Mouse (Mus musculus): ENCODE data around the gene Fam133b. TPM values are rescaled to one million over a fixed set of nuclear protein-coding genes. Genes with fewer than 3 reads are reported as not detected.
A peak's percentile ranks its signal among the peaks of the same experiment; 100 is the strongest.
"Not testable (repeated sequence)": the region's sequence is repeated elsewhere in the genome, so short reads cannot be mapped to it uniquely, and the experiment has no call there.

The Fam133b gene
- total RNA-seq, 2 experiments from 2014 or later: 10.9 to 11.9 TPM

DNA sequence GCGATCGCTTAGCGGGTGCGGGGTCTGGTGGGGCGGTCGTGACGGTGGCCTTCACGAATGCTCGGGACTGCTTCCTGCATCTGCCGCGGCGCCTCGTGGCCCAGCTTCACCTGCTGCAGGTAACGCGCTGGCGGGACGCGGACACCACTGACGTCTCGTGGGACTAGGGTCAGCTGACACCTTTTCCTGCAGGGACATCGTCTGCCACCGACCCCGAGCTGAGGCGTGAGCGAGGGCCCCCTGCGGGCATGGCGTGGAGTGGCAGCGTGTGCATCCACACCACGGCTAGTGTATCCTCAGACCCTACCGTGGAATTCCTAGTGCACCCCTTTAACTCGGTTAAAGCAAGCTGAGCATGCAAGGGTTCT lies 52.8 kb downstream of the Fam133b start, which contains the start of gene Rbm48:
TSS of gene Rbm48 (minus strand) at position 187 of the 368 bp plus-strand sequence.
- intact Hi-C loops (cut with DNase I): loop anchor here (2.0 kb wide), 2 partner anchors 50 to 52 kb away; no protein-coding TSS in a partner anchor

DNA sequence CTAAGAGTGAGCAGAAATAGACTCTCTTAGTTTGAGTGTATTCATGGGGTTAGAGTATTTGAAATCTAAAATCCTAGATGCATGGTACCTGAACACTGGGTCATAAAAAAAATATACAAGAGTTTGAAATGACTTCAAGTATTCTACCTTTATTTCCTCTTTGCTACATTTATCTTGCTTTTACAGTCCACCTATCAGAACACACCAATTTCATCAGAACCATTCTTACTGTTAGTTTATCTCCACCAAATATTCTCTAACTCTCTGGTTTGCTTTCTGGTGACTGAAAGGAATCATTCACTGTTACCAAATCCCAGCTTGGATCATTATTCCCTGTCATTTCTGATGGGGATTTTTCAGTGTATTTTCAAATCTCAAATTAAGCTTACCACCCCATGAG lies 53.5 kb downstream of the Fam133b start:
- intact Hi-C loops (cut with DNase I): loop anchor here (2.0 kb wide), 2 partner anchors 50 to 52 kb away; no protein-coding TSS in a partner anchor
- DNase-seq: no peak

More for the DNA sequence above, 52.8 kb downstream of the Fam133b start, which contains the start of gene Rbm48:
- peak; percentile 77 to 78 for DNase-seq

DNA sequence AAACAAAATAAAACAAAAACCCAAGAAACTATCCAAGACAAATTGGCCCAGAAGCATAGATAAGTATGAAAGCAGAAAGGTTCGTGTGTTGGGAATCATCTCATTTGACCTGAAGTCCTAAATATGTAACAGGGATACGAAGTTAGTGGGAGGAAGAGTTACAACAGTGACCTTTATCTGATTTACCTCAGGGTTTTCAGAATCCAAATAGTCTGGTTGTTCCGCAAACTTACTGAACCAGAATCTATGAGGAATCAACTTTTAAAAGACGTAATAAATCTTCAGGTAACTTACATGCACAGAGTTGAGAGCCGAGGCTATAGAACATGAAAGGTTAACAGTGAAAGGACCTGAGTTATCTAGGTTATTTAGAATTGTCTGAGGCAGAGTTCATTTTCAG lies 55.1 kb downstream of the Fam133b start:
- no peak for DNase-seq
- intact Hi-C loops (cut with DNase I): no loop called here

DNA sequence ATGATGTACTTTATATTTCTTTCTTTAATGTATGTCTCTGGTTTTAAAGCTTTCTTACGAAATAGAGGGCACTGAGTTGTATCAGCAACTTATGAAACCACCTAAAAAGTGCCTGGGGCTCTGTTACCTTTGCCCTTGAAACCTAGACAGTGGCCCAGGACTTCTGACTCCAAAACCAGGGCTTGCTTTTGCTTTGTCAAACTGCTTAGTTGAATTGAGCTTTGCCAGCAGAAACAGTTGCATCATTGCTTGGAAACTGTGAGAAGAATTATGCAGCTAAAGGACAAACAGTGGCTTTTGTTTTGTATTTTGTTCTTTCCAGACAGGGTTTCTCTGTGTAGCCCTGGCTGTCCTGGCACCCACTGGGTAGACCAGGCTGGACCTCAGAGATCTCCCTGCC lies 56.7 kb downstream of the Fam133b start:
- no peak for DNase-seq
- intact Hi-C loops (cut with DNase I): no loop called here

DNA sequence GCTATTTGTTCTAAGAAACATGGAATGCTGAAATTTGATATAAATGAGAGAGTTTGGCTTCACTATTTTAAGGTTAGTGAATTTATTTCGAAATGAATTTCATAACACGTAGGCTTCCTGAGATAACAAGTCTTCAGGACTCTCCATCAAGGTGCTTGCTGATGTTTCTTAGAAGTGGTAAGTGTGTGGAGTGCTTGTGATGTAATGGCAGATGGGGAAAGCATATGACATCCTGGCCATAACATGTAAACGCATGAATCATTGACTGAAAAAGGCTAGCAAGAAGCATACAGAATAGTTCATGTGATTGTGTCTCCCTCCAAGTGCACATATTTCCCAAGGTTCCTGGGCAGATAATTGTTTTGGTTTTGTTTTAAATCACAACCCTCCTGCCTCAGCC lies 57.2 kb downstream of the Fam133b start:
- intact Hi-C loops (cut with DNase I): no loop called here

DNA sequence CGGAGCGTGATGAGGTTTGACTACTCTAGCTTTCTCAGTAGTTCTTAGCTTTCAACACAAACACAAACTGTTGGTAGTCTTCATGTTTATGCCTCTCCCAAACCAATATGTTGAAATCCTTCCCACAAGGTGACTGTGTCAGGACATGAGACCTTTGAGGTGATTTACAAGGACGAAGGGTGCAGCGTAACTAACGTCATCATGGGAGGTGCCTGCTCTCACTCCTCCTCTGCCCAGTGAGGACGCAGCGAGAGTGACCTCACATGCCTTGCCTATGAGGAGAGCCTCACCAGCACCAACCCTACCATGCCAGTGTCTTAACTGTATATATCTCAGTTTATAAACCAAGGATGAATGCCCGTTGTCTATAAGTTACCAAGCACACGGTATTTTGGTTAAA lies 63.5 kb downstream of the Fam133b start:
- intact Hi-C loops (cut with DNase I): no loop called here
- no peak for DNase-seq

More for the DNA sequence above, 57.2 kb downstream of the Fam133b start:
- no peak for DNase-seq

DNA sequence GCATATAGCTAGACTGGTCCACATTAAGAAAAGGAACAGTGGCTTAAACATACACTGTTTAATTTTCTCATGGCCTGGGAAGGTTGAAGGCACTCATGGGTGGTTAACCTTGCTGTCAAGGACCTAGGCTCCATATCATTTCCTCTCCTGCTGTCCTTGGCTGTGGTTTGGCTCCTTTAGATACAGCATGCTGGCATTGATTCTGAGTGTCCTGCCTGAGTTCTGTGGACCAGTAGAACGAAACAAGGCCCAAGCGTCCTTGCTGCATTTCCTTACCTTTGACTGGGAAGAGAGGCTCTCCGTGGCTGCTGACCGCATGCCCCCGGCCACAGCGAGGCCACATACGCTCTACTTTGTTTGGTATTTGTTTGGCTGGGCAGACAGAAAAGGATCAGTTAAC lies 65.6 kb downstream of the Fam133b start:
- intact Hi-C loops (cut with DNase I): no loop called here

DNA sequence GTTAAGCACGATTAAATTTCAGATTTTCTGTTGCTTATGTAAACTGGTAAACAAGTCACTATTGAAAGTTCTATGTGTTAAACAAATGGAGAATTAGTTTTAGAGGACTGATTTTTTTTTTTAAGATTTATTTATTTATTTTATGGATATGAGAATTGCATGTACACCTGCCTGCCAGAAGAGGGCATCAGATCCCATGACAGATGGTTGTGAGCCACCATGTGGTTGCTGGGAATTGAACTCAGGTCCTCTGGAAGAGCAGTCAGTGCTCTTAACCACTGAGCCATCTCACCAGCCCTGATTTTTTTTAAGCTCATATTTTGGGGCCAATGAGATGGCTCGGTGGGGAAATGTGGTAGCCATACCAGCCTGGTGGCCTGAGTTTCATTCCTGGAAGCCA lies 68.2 kb downstream of the Fam133b start:
- DNase-seq; intact Hi-C loops (cut with DNase I): not testable (repeated sequence)

More for the DNA sequence above, 65.6 kb downstream of the Fam133b start:
- no peak for DNase-seq

Other genes starting within 250 kb of the Fam133b start
- gene Cdk6, start 202.3 kb upstream of the Fam133b start, total RNA-seq (2021): 10 to 100 TPM; 10.6 to 14.0 TPM
- gene 1700109H08Rik, start 27.7 kb downstream of the Fam133b start, total RNA-seq (2021): 1 to 10 TPM; 1.6 to 1.7 TPM
- 1 to 10 TPM; 9.1 to 9.5 TPM for gene Pex1, start 52.2 kb downstream of the Fam133b start, total RNA-seq (2021)
- 1 to 10 TPM; 5.4 to 5.5 TPM for gene Rbm48, start 52.8 kb downstream of the Fam133b start, total RNA-seq (2021)
- not detected for gene Tmbim7, start 107.3 kb downstream of the Fam133b start, total RNA-seq (2021)
- 100 to 1,000 TPM in 1 of 2 experiments, 10 to 100 TPM in 1; 100.0 to 107 TPM for gene Gatad1, start 113.4 kb downstream of the Fam133b start, total RNA-seq (2021)

Data from heart, postnatal 36 days (tissue).